ENCODE assay signal across 10 mouse cellular contexts in genomic region chr2:167497272-167497671, GRCm38 (mm10). TPM values are rescaled to one million over a fixed set of nuclear protein-coding genes. Genes with fewer than 3 reads are reported as not detected.
DNase-seq lines count a peak whose midpoint lies in the region; ATAC-seq and TF ChIP-seq lines count a peak whose summit lies in the region.
"Had no signal": no experiment of that assay in that cellular context is flagged by ENCODE, and none has a peak within 500 bp of the region (broad histone marks: within the 10 kb centered on the region; RNA-seq: fewer than 3 reads in every experiment).

No protein-coding gene starts in this region.

- H3K4me3 ChIP-seq in hindbrain, postnatal 0 days (ENCODE audit: low read length) = no peak overlapping the region
- H3K4me3 ChIP-seq in hindbrain, embryonic 12.5 days = no peak overlapping the region
- no peak overlapping the region for H3K4me3 ChIP-seq in embryonic fibroblast, embryonic 13.5 days (ENCODE audit: insufficient read depth, low read length)
- H3K4me3 ChIP-seq: embryonic facial prominence, embryonic 12.5 days; megakaryocyte, embryonic 14.5 days had no signal

- H3K27me3 ChIP-seq in hindbrain, postnatal 0 days (ENCODE audit: insufficient read depth, low read length) = no peaks in the 10 kb centered on the region
- no peaks in the 10 kb centered on the region for H3K27me3 ChIP-seq in hindbrain, embryonic 12.5 days
- H3K27me3 ChIP-seq: embryonic facial prominence, embryonic 12.5 days; megakaryocyte, embryonic 14.5 days had no signal

- no peaks in the 10 kb centered on the region for H3K4me1 ChIP-seq in hindbrain, postnatal 0 days (ENCODE audit: insufficient read depth, low read length)
- peaks cover 7% of the 10 kb centered on the region for H3K4me1 ChIP-seq in hindbrain, embryonic 12.5 days
- no peaks in the 10 kb centered on the region for H3K4me1 ChIP-seq in embryonic fibroblast, embryonic 13.5 days (ENCODE audit: control insufficient read depth, insufficient read depth, low read length)
- H3K4me1 ChIP-seq: embryonic facial prominence, embryonic 12.5 days had no signal

- WGBS in hindbrain, postnatal 0 days = 84% methylated on average over 5 of the region's 5 CpGs
- WGBS in hindbrain, embryonic 12.5 days = 76% methylated on average over 5 of the region's 5 CpGs

- ATAC-seq in hindbrain, postnatal 0 days = no peak
- ATAC-seq in hindbrain, embryonic 12.5 days (ENCODE audit: low FRiP score) = no peak
- ATAC-seq in megakaryocyte progenitor cell, adult 5-6 weeks (replicated peaks; ENCODE audit: poor library complexity) = peak; percentile 66

- TF ChIP-seq CTCF in hindbrain, postnatal 0 days (IDR thresholded peaks at IDR 0.05; ENCODE audit: low read depth) = peak; percentile 67
- TF ChIP-seq CTCF in embryonic fibroblast, embryonic 13.5 days (IDR thresholded peaks at IDR 0.05; ENCODE audit: borderline replicate concordance, insufficient read depth, low read length) = 0 out of 2 replicates have a peak, but pooled peaks have one; percentile 26

- H3K36me3 ChIP-seq in hindbrain, postnatal 0 days (ENCODE audit: insufficient read depth, low read length) = no peaks in the 10 kb centered on the region
- H3K36me3 ChIP-seq in hindbrain, embryonic 12.5 days = no peaks in the 10 kb centered on the region

- no peak overlapping the region for H3K27ac ChIP-seq in hindbrain, postnatal 0 days
- no peak overlapping the region for H3K27ac ChIP-seq in hindbrain, embryonic 12.5 days
- no peak overlapping the region for H3K27ac ChIP-seq in embryonic fibroblast, embryonic 13.5 days (ENCODE audit: insufficient read depth, low read length)
- H3K27ac ChIP-seq: embryonic facial prominence, embryonic 12.5 days had no signal

- no peak overlapping the region for H3K4me2 ChIP-seq in hindbrain, postnatal 0 days (ENCODE audit: low read depth, low read length)
- no peak overlapping the region for H3K4me2 ChIP-seq in hindbrain, embryonic 12.5 days (replicated peaks)
- H3K4me2 ChIP-seq: embryonic facial prominence, embryonic 12.5 days had no signal

- peak; percentile 45 for DNase-seq in hindbrain, postnatal 0 days (ENCODE audit: low spot score)
- DNase-seq in ES-CJ7 (ENCODE audit: low read depth, low spot score) = peak; percentile 46
- no peak for DNase-seq in layer of hippocampus, postnatal 14 days (ENCODE audit: low spot score in 2 of 2)
- no peak for DNase-seq in adipocyte (ENCODE audit: low spot score)
- no peak for DNase-seq in right cerebral cortex, postnatal 4 days

- no peaks in the 10 kb centered on the region for H3K9me3 ChIP-seq in hindbrain, postnatal 0 days (ENCODE audit: low read length)
- no peaks in the 10 kb centered on the region for H3K9me3 ChIP-seq in hindbrain, embryonic 12.5 days (replicated peaks)
- H3K9me3 ChIP-seq: embryonic facial prominence, embryonic 12.5 days; megakaryocyte, embryonic 14.5 days had no signal

- no peak overlapping the region for H3K9ac ChIP-seq in hindbrain, postnatal 0 days (replicated peaks; ENCODE audit: low read length)
- no peak overlapping the region for H3K9ac ChIP-seq in hindbrain, embryonic 12.5 days
- H3K9ac ChIP-seq: embryonic facial prominence, embryonic 12.5 days had no signal

- TF ChIP-seq POLR2A in embryonic fibroblast, embryonic 13.5 days (IDR thresholded peaks at IDR 0.05; ENCODE audit: low read depth, low read length) = no peak

RNA-seq across cellular contexts. Expression of gene Spata2, which starts 4.6 kb away (rescaled TPM):
- 41.3 and 45.6 TPM in 2 replicates for total RNA-seq in hindbrain, postnatal 0 days (2014; rRNA removed)
- 27.6 and 29.4 TPM in 2 replicates for polyA plus RNA-seq in hindbrain, postnatal 0 days (2015; fragmentation: Nextera tagmentation; extraction: Ambion mirVana)
- 20.8 and 25.3 TPM in 2 replicates for polyA plus RNA-seq in hindbrain, embryonic 12.5 days (2016; fragmentation: Nextera tagmentation; extraction: Ambion mirVana)
- polyA plus RNA-seq in embryonic fibroblast, embryonic 13.5 days (2011; ENCODE audit: insufficient read length, low read depth, missing spikeins) = 14.7 and 17.5 TPM in 2 replicates
- total RNA-seq in megakaryocyte progenitor cell, adult 5-6 weeks (2015) = 10.5 and 11.8 TPM in 2 replicates
- total RNA-seq in megakaryocyte progenitor cell, adult 5-6 weeks (2017) = 7.4 and 7.7 TPM in 2 replicates
- 10 to 100 TPM; 65.3 to 67.2 TPM for total RNA-seq in layer of hippocampus, postnatal 14 days (2021)

RNA-seq across cellular contexts. Expression of gene Rnf114, which starts 4.8 kb away (rescaled TPM):
- 68.7 and 89.6 TPM in 2 replicates for total RNA-seq in hindbrain, postnatal 0 days (2014; rRNA removed)
- polyA plus RNA-seq in hindbrain, postnatal 0 days (2015; fragmentation: Nextera tagmentation; extraction: Ambion mirVana) = 79.8 and 85.8 TPM in 2 replicates
- polyA plus RNA-seq in hindbrain, embryonic 12.5 days (2016; fragmentation: Nextera tagmentation; extraction: Ambion mirVana) = 120 TPM in 2 replicates
- polyA plus RNA-seq in embryonic fibroblast, embryonic 13.5 days (2011; ENCODE audit: insufficient read length, low read depth, missing spikeins) = 39.2 and 44.9 TPM in 2 replicates
- total RNA-seq in megakaryocyte progenitor cell, adult 5-6 weeks (2015) = 31.5 and 39.0 TPM in 2 replicates
- 18.7 and 18.9 TPM in 2 replicates for total RNA-seq in megakaryocyte progenitor cell, adult 5-6 weeks (2017)
- 10 to 100 TPM; 39.1 to 40.5 TPM for total RNA-seq in layer of hippocampus, postnatal 14 days (2021)

RNA-seq across cellular contexts. Expression of gene Snai1, which starts 40.7 kb away (rescaled TPM):
- 0.93 and 1.2 TPM in 2 replicates for total RNA-seq in hindbrain, postnatal 0 days (2014; rRNA removed)
- 3.6 and 4.3 TPM in 2 replicates for polyA plus RNA-seq in hindbrain, postnatal 0 days (2015; fragmentation: Nextera tagmentation; extraction: Ambion mirVana)
- polyA plus RNA-seq in hindbrain, embryonic 12.5 days (2016; fragmentation: Nextera tagmentation; extraction: Ambion mirVana) = 30.1 and 39.0 TPM in 2 replicates
- polyA plus RNA-seq in embryonic fibroblast, embryonic 13.5 days (2011; ENCODE audit: insufficient read length, low read depth, missing spikeins) = 73.0 and 82.3 TPM in 2 replicates
- not detected in 2 replicates for total RNA-seq in megakaryocyte progenitor cell, adult 5-6 weeks (2015)
- total RNA-seq in megakaryocyte progenitor cell, adult 5-6 weeks (2017) = 0.33 and 0.44 TPM in 2 replicates
- total RNA-seq in layer of hippocampus, postnatal 14 days (2021) = under 1 TPM; 0.53 to 0.79 TPM

Comparison
In these comparisons a context has a peak if more than half of its experiments do, and no peak if none do; other contexts are left out.
1. DNase-seq: peak in hindbrain, postnatal 0 days (single experiment) and ES-CJ7 (single experiment); none in layer of hippocampus, postnatal 14 days (0 of 2), adipocyte (single experiment) and right cerebral cortex, postnatal 4 days (single experiment).